Mouse (Mus musculus): ENCODE measurements around the gene Rsph14.

GRCm38 (mm10) chr10:74925324-74925723 lies 107.1 kb downstream of the Rsph14 start:
- TF ChIP-seq EP300 (IDR thresholded peaks at IDR 0.05; ENCODE audit: low read depth) (no peak), CTCF (IDR thresholded peaks at IDR 0.05; ENCODE audit: low read depth) (peak; percentile 63)
